Mouse (Mus musculus) heart, embryonic 13.5 days (tissue): ENCODE measurements around the gene Bag6. TPM values are rescaled to one million over a fixed set of nuclear protein-coding genes. Genes with fewer than 3 reads are reported as not detected.

ENCODE experiments used
- ATAC-seq: fragments of 200-750 bp; cut with Nextera tagmentation; 2 replicates; pipeline ENCODE4 v1.8.0; 2017; ENCODE audit warnings: moderate TSS enrichment; ENCODE audit not compliant: insufficient number of reproducible peaks, low FRiP score, low TSS enrichment; ENCODE audit errors: extremely low read depth
- H3K27ac ChIP-seq: fragments of 300-500 bp; sonication (generic); replicated peaks from 2 replicates; pipeline ENCODE4 v1.5.1; 2015; ENCODE audit warnings: moderate library complexity, mild to moderate bottlenecking, inconsistent platforms
- H3K27me3 ChIP-seq: fragments of 300-500 bp; sonication (generic); replicated peaks from 2 replicates; pipeline ENCODE4 v1.6.1; 2015; ENCODE audit warnings: mild to moderate bottlenecking, inconsistent platforms
- H3K36me3 ChIP-seq: fragments of 300-500 bp; sonication (generic); 2 replicates; pipeline ENCODE4 v1.6.1; 2015; ENCODE audit warnings: mild to moderate bottlenecking, inconsistent platforms
- H3K4me1 ChIP-seq: fragments of 300-500 bp; sonication (generic); 2 replicates; pipeline ENCODE4 v1.6.1; 2015; ENCODE audit warnings: inconsistent platforms
- H3K4me2 ChIP-seq: fragments of 300-500 bp; sonication (generic); 2 replicates; pipeline ENCODE4 v1.6.1; 2015; ENCODE audit warnings: inconsistent platforms, mild to moderate bottlenecking, moderate library complexity
- H3K4me3 ChIP-seq: fragments of 300-500 bp; sonication (generic); 2 replicates; pipeline ENCODE4 v1.5.1; 2015; ENCODE audit warnings: moderate library complexity, mild to moderate bottlenecking, inconsistent platforms
- H3K9ac ChIP-seq: fragments of 300-500 bp; sonication (generic); 2 replicates; pipeline ENCODE4 v1.6.1; 2015; ENCODE audit warnings: inconsistent platforms, mild to moderate bottlenecking, moderate library complexity
- H3K9me3 ChIP-seq: fragments of 300-500 bp; sonication (generic); 2 replicates; pipeline ENCODE4 v1.6.1; 2016; ENCODE audit warnings: inconsistent platforms
- WGBS: fragments of 180-500 bp; shearing (Covaris S2); methylation state at CpG from one replicate; pipeline ENCODE4 v1.1.7; 2015; ENCODE audit warnings: mixed read lengths; 5-methylcytosine and 5-hydroxymethylcytosine counted together
- polyA plus RNA-seq: library from polyadenylated mRNA; unstranded; fragments of >200 nt; fragmentation: Nextera tagmentation; extraction: Ambion mirVana; gene quantifications from 2 replicates; pipeline ENCODE4 v1.2.1, GENCODE M21; 2015

Gene Bag6
- polyA plus RNA-seq, 1 experiment from 2014 or later = 45.1 TPM

DNA sequence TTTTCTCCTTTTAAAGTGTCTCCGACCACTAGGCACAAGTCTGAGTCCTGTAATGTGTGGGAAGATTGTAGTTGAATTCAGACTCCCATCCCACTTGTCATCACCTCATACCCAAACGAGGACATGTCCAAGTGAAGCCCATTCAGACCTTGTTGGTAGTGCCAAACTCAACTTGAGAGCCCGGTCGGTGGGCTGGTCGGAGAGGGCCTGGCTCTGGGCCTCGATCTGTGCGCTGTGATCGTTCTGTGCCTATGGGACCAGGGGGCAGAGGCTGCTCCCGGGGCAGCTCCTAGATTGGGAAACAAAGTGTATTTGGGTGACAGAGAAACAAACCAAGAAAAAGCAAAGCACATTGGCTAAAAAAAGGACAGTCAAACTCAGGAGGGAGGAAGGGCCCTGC, 18.1 kb downstream of the Bag6 start:
- Histone ChIP-seq H3K27ac (no peak overlapping the region), H3K4me3 (no peak overlapping the region), H3K4me1 (no peaks in the 10 kb centered on the region), H3K9ac (no peak overlapping the region), H3K27me3 (no peaks in the 10 kb centered on the region), H3K4me2 (no peak overlapping the region), H3K36me3 (peaks cover 99% of the 10 kb centered on the region), H3K9me3 (no peaks in the 10 kb centered on the region)
- ATAC-seq = no peak
- WGBS = 72% methylated on average over 9 of the region's 9 CpGs

DNA sequence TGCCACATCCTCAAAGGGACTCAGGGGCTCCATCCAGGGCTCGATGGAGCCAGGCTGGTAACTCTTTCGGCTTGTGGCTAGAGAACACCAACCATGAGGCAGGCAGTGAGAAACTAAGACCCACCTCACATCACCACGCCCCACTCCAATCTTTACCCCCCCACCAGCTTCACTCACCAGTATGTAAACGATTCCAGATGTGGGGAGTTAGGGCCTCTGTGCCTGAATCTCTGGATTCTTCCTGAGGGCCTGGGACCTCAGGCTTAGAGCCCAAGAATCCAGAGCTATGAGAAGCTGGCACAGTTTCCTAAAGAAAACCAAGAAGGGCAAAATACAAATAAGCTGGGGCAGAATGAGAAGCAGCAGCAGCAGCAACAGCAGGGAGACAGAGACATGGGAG, 19.0 kb downstream of the Bag6 start:
- H3K4me1 ChIP-seq = no peaks in the 10 kb centered on the region
- no peak overlapping the region for H3K4me2 ChIP-seq
- H3K9me3 ChIP-seq = no peaks in the 10 kb centered on the region
- no peak for ATAC-seq
- no peak overlapping the region for H3K4me3 ChIP-seq
- no peak overlapping the region for H3K9ac ChIP-seq
- no peak overlapping the region for H3K27ac ChIP-seq
- 80% methylated on average over 4 of the region's 4 CpGs for WGBS
- H3K27me3 ChIP-seq = no peaks in the 10 kb centered on the region
- H3K36me3 ChIP-seq = peaks cover 99% of the 10 kb centered on the region

DNA sequence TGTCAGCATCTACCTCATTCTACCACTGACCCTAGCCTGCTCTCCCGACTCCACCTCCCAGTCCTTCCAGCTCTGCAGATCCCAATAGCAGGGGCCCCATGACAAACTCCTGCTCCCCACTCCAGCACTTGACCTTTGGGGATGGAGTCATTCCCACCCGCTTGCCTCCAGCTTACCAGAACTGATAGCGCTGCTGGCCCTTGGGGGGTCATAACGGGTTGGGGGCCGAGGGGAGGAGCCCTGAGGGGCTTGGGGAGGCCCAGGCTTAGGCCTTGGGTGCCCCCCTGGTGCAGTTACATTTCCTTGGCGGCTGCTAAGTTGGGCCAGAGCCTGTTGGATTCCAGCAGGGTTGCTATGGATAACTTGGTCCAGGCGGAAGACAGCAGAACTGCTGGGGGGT, 19.6 kb downstream of the Bag6 start:
- no peak overlapping the region for H3K9ac ChIP-seq
- H3K9me3 ChIP-seq = no peaks in the 10 kb centered on the region
- no peak overlapping the region for H3K27ac ChIP-seq
- H3K4me2 ChIP-seq = no peak overlapping the region
- H3K4me1 ChIP-seq = no peaks in the 10 kb centered on the region
- H3K36me3 ChIP-seq = peaks cover 99% of the 10 kb centered on the region
- WGBS = 82% methylated on average over 7 of the region's 7 CpGs
- H3K27me3 ChIP-seq = no peaks in the 10 kb centered on the region
- no peak for ATAC-seq
- H3K4me3 ChIP-seq = no peak overlapping the region

DNA sequence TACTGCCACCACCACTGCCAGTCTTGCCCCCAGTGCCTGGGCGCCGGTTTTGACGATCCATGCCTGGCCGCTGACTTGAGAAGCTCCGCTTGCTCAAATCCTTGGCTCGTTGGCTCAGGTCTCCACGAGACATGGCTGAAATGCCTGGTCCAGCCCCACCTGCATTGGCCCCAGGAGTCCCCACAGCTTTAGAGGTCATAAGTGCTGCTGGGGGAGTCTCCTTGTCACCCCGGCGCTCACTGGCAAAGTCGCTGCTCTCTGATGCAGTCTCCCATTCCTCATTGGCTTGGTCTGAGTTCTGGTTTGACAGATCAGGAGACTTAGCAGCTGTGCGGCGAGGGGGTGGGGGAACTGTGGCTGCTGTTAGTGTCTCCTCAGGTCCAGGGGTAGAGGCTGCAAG, 20.5 kb downstream of the Bag6 start:
- Histone ChIP-seq H3K4me3 (no peak overlapping the region), H3K9ac (no peak overlapping the region), H3K27ac (no peak overlapping the region), H3K36me3 (peaks cover 99% of the 10 kb centered on the region), H3K4me2 (no peak overlapping the region), H3K4me1 (no peaks in the 10 kb centered on the region), H3K27me3 (no peaks in the 10 kb centered on the region), H3K9me3 (no peaks in the 10 kb centered on the region)
- 86% methylated on average over 12 of the region's 12 CpGs for WGBS
- ATAC-seq = no peak

DNA sequence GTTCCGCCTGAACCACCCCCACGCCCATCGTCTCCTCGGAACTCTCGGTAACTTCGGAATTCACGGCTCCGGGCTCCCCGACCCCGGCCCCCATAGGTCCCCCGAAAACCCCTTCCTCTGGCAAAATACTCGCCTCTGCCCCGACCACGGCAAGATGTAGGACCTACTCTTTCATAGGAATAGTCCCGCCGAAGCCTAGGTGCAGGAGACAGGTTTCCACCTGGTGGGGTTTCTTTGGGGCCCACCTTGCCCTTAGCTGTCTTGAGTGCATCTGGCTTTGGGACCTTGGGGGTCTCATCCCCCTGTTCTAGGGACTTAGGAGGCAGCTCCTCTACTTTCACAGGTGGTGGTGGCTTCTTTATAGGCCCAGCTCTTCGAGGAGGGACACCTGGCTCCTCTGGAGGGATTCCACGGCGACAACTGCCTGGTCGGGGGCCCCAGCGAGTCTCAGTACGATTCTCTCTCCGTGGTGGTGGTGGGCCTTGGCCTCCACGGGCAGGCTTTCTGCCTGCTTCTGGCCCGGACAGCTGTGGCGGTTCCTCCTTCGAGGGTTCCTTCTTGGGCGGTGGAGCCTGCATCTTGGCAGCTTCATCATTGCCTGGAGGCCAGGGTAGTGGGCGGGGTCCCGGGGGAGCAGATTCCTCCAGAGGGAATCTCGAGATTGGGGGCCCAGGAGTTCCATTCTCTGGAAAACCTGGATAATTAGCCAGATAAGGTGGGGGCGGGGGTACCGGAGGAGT, 21.7 kb downstream of the Bag6 start:
- WGBS = 85% methylated on average over 33 of the region's 33 CpGs
- no peaks in the 10 kb centered on the region for H3K27me3 ChIP-seq
- H3K36me3 ChIP-seq = peaks cover 100% of the 10 kb centered on the region
- no peak overlapping the region for H3K9ac ChIP-seq
- no peaks in the 10 kb centered on the region for H3K9me3 ChIP-seq
- H3K4me2 ChIP-seq = no peak overlapping the region
- H3K4me3 ChIP-seq = no peak overlapping the region
- H3K27ac ChIP-seq = no peak overlapping the region
- no peak for ATAC-seq
- H3K4me1 ChIP-seq = peaks cover 10% of the 10 kb centered on the region

DNA sequence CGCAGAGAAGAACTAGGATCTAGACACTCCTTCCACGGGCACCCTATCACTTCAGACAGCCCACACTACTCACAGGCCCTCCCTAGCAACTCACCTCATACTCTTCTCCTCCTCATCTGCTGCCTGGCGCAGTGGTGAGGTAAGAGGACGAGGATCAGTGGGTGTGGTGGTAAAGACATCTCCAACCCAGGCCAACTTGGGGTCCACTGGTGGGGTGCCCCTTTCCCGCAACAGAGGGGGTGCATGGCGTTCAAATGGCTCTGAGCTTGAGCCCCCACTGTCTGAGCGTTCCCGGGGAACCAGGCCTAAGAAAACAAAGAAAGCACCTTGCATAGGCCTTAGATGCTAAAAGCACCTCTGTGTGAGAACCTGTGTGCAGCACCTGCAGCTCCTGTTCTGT, 22.3 kb downstream of the Bag6 start:
- 81% methylated on average over 8 of the region's 8 CpGs for WGBS
- H3K4me1 ChIP-seq = peaks cover 16% of the 10 kb centered on the region
- no peak overlapping the region for H3K4me2 ChIP-seq
- H3K36me3 ChIP-seq = peaks cover 100% of the 10 kb centered on the region
- H3K9ac ChIP-seq = no peak overlapping the region
- no peak overlapping the region for H3K27ac ChIP-seq
- no peaks in the 10 kb centered on the region for H3K27me3 ChIP-seq
- no peaks in the 10 kb centered on the region for H3K9me3 ChIP-seq
- no peak for ATAC-seq
- H3K4me3 ChIP-seq = no peak overlapping the region

DNA sequence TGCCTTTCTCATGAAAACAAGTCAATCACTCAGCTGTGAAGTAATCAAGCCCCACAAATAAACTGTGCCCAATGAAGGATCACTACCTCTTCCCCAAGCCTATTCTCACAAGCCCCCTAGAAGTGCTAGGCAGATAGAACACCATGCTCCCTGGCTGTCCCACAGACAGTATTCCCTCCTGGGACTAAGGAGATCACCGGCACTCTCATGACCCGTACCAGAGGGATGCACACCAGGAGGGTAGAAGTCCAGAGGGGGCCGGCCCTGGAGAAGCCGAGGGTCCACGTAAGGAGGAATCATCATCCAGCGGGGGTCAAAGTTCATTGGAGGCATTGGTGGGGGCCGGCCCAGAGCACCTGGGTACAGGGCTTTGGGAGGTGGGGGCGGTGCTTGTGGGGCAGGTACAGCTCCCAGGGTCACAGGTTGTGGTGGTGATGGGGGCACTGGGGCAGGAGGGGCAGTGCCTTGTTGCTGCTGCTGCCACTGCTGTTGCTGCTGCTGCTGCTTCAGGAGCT, 22.7 kb downstream of the Bag6 start:
- Histone ChIP-seq H3K4me1 (peaks cover 21% of the 10 kb centered on the region), H3K27ac (no peak overlapping the region), H3K9me3 (no peaks in the 10 kb centered on the region), H3K4me3 (no peak overlapping the region), H3K27me3 (no peaks in the 10 kb centered on the region), H3K4me2 (no peak overlapping the region), H3K9ac (0 out of 2 replicates have a peak overlapping the region, but pooled peaks have one; percentile 14), H3K36me3 (peaks cover 100% of the 10 kb centered on the region)
- 91% methylated on average over 8 of the region's 8 CpGs for WGBS
- ATAC-seq = no peak

DNA sequence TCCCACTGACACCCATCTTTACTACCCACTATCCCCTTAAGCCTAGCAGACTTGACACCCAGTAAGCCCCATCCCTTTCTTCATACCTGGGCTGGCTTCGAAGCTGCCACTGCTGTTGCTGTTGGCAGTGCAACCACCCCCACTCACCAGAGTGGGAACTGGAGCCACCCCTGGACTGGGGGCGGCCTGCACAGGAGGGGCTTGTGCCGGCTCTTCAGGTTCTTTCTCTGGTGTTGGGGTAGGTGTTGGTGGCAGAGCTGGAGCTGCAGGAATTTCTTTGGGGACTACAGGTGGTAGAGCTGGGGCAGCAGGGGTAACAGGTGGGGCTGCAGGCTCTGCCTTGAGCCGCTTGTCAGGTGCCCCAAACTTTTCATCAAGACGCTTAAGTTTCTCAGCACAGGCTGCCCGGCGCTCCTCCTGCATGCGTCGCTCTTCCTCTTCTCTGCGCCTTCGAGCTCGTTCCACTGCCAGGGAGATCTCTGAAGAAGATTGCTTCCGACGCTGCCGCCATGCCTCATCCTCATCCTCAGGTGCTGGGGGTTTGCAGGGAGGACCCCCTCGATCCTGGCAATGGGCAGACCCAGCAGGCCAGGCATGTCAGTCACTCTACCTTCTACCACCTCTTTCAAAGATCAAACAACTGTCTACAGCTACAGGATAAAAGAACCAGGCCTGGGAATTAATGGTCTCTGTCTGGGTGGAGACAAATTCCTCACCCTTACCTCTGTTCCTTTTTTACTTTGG, 24.0 kb downstream of the Bag6 start:
- no peak for ATAC-seq
- H3K4me2 ChIP-seq = no peak overlapping the region
- no peaks in the 10 kb centered on the region for H3K27me3 ChIP-seq
- H3K9me3 ChIP-seq = no peaks in the 10 kb centered on the region
- H3K27ac ChIP-seq = no peak overlapping the region
- peaks cover 29% of the 10 kb centered on the region for H3K4me1 ChIP-seq
- no peak overlapping the region for H3K9ac ChIP-seq
- H3K4me3 ChIP-seq = no peak overlapping the region
- WGBS = 92% methylated on average over 16 of the region's 16 CpGs
- peaks cover 87% of the 10 kb centered on the region for H3K36me3 ChIP-seq

DNA sequence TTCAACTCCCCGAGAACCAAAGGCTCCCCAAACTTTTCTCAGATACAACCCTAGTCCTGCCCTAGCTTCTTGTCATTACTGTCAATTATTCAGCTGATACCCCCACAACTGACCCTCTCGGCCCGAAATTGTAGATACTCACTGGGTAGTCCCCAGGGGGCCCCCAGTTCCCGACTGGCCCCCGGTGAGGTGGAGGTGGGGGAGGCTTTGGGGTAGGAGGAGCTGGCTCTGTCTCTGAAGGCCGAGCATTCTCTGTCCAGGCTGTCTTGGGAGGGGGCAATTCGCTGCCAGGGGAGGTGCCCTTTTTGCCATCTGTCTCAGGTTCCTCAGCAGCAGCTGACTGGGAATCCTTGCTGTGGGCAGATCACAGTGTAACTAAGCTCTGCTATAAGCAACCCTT, 24.7 kb downstream of the Bag6 start:
- Histone ChIP-seq H3K27ac (no peak overlapping the region), H3K4me1 (peaks cover 29% of the 10 kb centered on the region), H3K36me3 (peaks cover 81% of the 10 kb centered on the region), H3K9me3 (no peaks in the 10 kb centered on the region), H3K4me2 (no peak overlapping the region), H3K9ac (no peak overlapping the region), H3K4me3 (no peak overlapping the region), H3K27me3 (no peaks in the 10 kb centered on the region)
- ATAC-seq = no peak
- WGBS = 82% methylated on average over 7 of the region's 7 CpGs

DNA sequence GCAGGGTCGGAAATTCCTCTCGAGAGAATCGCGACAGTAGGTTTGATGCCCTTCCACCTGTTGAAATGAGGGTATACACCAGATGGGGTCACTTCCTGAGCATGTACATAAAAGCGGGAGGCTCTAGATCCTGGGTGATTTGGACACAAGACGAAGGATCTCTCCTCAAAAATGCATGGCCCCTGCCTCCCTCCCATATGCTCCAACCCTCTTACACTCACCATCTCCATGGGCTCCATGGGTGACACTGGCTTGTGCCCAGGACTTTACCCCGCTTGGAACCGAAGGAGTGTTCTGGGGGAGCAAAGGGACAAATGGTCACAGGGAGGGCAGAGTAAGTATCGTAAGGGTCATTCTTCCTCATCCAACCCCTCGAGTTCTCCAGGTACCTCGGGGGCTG, 26.4 kb downstream of the Bag6 start:
- ATAC-seq = no peak
- H3K9ac ChIP-seq = peak overlapping the region; percentile 100
- 73% methylated on average over 11 of the region's 11 CpGs for WGBS
- H3K27ac ChIP-seq = no peak overlapping the region
- peaks cover 63% of the 10 kb centered on the region for H3K36me3 ChIP-seq
- H3K27me3 ChIP-seq = no peaks in the 10 kb centered on the region
- H3K4me3 ChIP-seq = peak overlapping the region; percentile 100; the same call in 1 of the 2 replicates
- H3K4me2 ChIP-seq = peak overlapping the region; percentile 99; the same call in 1 of the 2 replicates
- H3K4me1 ChIP-seq = peaks cover 38% of the 10 kb centered on the region
- no peaks in the 10 kb centered on the region for H3K9me3 ChIP-seq

DNA sequence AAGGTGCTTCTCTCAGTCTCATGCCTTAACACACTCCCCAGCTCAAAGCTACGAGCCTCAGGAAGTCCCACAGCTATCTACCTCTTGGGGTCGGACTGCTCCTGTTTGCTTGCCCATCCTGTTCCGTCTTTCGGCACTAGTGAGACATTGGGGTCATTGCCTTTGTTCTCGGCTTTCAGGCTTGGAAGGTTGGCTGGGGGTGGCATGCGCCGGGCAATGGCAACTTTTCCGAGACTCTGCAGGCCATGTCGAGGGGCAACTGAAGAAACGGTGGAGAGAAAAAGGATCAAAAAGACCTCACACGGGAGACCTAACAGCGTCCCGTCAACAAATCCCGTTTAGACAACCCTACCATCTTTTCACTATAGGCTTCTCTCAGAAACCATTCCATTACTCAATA, 27.1 kb downstream of the Bag6 start:
- no peaks in the 10 kb centered on the region for H3K9me3 ChIP-seq
- peaks cover 56% of the 10 kb centered on the region for H3K36me3 ChIP-seq
- peaks cover 39% of the 10 kb centered on the region for H3K4me1 ChIP-seq
- peak overlapping the region; percentile 100 for H3K9ac ChIP-seq
- ATAC-seq = no peak
- H3K27me3 ChIP-seq = no peaks in the 10 kb centered on the region
- peak overlapping the region; percentile 26; the same call in 1 of the 2 replicates for H3K27ac ChIP-seq
- peak overlapping the region; percentile 100 for H3K4me3 ChIP-seq
- 73% methylated on average over 14 of the region's 14 CpGs for WGBS
- H3K4me2 ChIP-seq = peak overlapping the region; percentile 99
